Mouse (Mus musculus) gastrocnemius, postnatal 10 days (tissue): Measurements from ENCODE around the gene Comtd1. TPM values are rescaled to one million over a fixed set of nuclear protein-coding genes. Genes with fewer than 3 reads are reported as not detected.

ENCODE experiments used
- DNase-seq: peaks from one replicate; pipeline ENCODE4 v3.0.0; 2021; ENCODE audit warnings: mixed read lengths
- total RNA-seq, 2 experiments: library from RNA; stranded (reverse); gene quantifications; 2 replicates each; pipeline ENCODE4 v1.2.3; 2021

Comtd1 gene
- total RNA-seq, 2 experiments from 2014 or later = 10.3 to 11.1 TPM

GRCm38 (mm10) chr14:21806203-21806602, 42.6 kb downstream of the Comtd1 start:
- no peak for DNase-seq

DNA sequence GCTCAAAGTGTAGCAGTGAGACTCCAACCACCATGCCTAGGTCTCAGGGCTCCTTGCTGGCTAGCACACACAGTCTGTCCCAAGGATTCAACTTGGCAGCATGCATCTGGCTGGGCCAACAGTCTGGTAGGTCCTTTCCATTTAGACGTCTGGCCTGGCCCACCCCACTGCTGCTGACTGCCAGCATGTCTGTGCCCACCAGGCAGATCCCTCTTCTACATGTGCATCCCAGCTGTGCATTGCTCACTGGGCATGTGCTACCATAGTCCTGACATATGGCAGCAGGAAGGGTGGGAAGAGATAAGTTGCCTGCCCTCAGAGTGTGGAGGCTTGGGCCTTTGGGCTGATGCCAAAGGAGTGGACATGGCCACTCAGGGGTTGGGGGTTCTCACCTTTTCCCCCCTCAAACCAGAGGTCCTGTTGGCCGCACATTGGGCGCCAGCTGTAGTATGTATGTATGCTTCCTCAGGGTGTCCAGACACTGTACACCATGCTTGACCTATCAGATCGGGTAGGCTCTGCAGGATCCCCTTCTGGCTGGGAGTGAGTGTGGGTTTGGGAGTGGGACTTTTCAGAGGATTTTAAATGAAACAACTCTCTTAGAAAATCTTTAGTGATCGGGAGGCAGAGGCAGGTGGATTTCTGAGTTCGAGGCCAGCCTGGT, 46.1 kb downstream of the Comtd1 start:
- no peak for DNase-seq

GRCm38 (mm10) chr14:21801624-21802023, 47.2 kb downstream of the Comtd1 start:
- no peak for DNase-seq

DNA sequence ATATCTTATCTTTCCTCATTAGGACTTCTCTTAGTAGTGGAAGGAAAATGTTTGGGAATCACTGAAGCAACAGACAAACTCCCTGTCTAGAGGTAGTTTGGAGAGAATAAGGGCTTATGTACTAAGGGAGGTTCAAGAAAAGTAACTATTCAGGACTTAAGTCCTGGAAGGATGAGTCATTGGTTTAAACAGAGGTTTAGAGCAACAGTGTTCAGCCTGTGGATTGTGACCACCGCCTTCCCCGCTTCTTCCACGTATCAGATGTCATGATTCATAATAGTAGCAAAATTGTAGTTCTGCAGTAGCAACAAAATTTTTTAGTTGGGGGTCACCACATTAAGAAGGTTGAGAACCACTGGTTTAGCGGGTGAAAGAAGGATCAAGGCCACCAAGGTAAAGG, 48.1 kb downstream of the Comtd1 start:
- no peak for DNase-seq

Other genes with a start within 250 kb of the Comtd1 start
- 10 to 100 TPM; 58.3 to 74.2 TPM for gene Dupd1, start 134.4 kb downstream of the Comtd1 start, total RNA-seq
- 10 to 100 TPM; 23.9 to 25.1 TPM for gene Samd8, start 98.4 kb downstream of the Comtd1 start, total RNA-seq
- 10 to 100 TPM; 19.4 to 21.1 TPM for gene Dusp13, start 97.8 kb downstream of the Comtd1 start, total RNA-seq
- 100 to 1,000 TPM; 308 to 335 TPM for gene Vdac2, start 23.7 kb downstream of the Comtd1 start, total RNA-seq
- gene Zfp503, start 140.6 kb upstream of the Comtd1 start, total RNA-seq = 1 to 10 TPM; 7.3 to 8.0 TPM
- 1 to 10 TPM; 1.2 to 1.9 TPM for gene Lrmda, start 170.7 kb upstream of the Comtd1 start, total RNA-seq